Mouse (Mus musculus): ENCODE results near the gene Slc24a1. TPM values are rescaled to one million over a fixed set of nuclear protein-coding genes. Genes with fewer than 3 reads are reported as not detected.

Slc24a1 gene
- polyA plus RNA-seq, 1 experiment from 2014 or later = 0.07 TPM

Small RNAs within 50 kb of the gene (microRNA-seq; reads per million reads assigned to microRNA genes)
- gene Gm25640 = not detected

Other genes starting within 250 kb of the Slc24a1 start
- 222 and 252 TPM in 2 replicates for gene Rab11a, start 213.8 kb downstream of the Slc24a1 start, polyA plus RNA-seq (2014; fragmentation: Nextera tagmentation; extraction: Ambion mirVana)
- gene Dennd4a, start 140.3 kb downstream of the Slc24a1 start, polyA plus RNA-seq (2014; fragmentation: Nextera tagmentation; extraction: Ambion mirVana) = 6.3 and 8.2 TPM in 2 replicates
- 77.0 and 80.7 TPM in 2 replicates for gene Ints14, start 9.3 kb upstream of the Slc24a1 start, polyA plus RNA-seq (2014; fragmentation: Nextera tagmentation; extraction: Ambion mirVana)
- gene Hacd3, start 70.1 kb upstream of the Slc24a1 start, polyA plus RNA-seq (2014; fragmentation: Nextera tagmentation; extraction: Ambion mirVana) = 87.2 and 90.9 TPM in 2 replicates
- gene Dpp8, start 80.8 kb upstream of the Slc24a1 start, polyA plus RNA-seq (2014; fragmentation: Nextera tagmentation; extraction: Ambion mirVana) = 30.5 and 31.1 TPM in 2 replicates
- 13.5 and 15.0 TPM in 2 replicates for gene Igdcc4, start 149.9 kb upstream of the Slc24a1 start, polyA plus RNA-seq (2014; fragmentation: Nextera tagmentation; extraction: Ambion mirVana)
- gene Igdcc3, start 189.6 kb upstream of the Slc24a1 start, polyA plus RNA-seq (2014; fragmentation: Nextera tagmentation; extraction: Ambion mirVana) = 44.5 and 46.2 TPM in 2 replicates
- 7.2 and 8.2 TPM in 2 replicates for gene Parp16, start 243.7 kb upstream of the Slc24a1 start, polyA plus RNA-seq (2014; fragmentation: Nextera tagmentation; extraction: Ambion mirVana)